Mouse (Mus musculus) kidney, adult 11 months (tissue): ENCODE measurements around the gene Mlf2.

ENCODE experiments used
- DNase-seq: peaks from one replicate; pipeline ENCODE4 v3.0.0; 2022

The Mlf2 gene

GRCm38 (mm10) chr6:124936681-124937080, 5.5 kb downstream of the Mlf2 start:
- DNase-seq, result no peak

DNA sequence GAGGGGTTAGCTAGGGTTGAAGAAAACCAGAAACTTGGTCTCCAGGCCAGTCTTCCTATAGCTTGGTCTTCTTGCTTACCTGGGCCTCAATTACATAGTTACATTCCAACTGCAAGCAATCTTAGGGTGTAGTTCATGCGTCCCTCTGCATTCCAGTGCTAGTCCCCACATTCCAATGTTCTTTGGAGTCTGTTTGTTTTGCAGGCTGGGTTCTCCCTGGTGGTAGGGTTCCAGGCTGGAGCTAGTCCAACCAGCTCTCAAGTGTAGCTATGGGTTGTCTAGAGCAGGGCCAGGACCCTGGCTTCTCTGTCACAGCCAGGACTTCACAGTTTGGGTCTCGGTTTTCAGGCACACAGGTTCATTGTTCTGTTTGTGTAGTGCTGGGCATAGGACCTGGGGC, 6.3 kb downstream of the Mlf2 start:
- DNase-seq, result no peak

GRCm38 (mm10) chr6:124938554-124938953, 7.4 kb downstream of the Mlf2 start:
- no peak for DNase-seq

DNA sequence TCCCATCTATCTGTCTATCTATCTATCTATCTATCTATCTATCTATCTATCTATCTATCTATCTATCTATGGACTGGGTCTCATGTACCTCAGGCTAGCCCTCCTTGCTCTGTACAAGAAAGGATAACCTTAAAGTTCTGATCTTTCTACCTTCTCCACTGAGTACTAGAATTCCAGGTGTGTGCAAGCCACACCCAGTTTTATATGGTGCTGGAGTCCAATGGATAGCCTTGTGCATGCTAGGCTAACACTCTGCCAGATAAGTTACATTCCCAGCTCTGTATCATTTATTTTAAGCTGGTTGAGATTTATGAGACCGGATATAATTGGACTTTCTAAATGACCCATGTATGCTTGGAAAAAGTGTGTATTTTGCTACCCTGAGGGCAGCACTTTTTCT, 10.5 kb downstream of the Mlf2 start:
- DNase-seq, result no peak

DNA sequence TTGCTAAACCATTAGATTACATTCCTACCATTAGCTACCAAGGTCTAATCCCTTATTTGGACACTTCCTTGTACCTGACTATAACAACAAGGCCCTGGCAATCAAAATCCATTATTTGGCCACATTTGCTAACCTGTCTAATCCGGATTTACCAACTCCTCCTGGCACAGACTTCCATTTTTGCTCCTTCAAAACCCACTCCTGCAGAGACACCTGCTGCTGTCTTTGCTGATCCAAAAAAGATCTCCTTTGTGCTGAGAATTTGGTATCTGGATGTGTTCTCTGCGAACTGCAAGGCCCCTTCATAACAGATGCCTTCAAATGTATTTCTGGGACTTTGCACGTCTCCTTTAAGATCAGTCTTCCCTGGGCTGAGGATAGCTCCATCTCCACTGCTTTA, 12.3 kb downstream of the Mlf2 start:
- DNase-seq, result no peak

DNA sequence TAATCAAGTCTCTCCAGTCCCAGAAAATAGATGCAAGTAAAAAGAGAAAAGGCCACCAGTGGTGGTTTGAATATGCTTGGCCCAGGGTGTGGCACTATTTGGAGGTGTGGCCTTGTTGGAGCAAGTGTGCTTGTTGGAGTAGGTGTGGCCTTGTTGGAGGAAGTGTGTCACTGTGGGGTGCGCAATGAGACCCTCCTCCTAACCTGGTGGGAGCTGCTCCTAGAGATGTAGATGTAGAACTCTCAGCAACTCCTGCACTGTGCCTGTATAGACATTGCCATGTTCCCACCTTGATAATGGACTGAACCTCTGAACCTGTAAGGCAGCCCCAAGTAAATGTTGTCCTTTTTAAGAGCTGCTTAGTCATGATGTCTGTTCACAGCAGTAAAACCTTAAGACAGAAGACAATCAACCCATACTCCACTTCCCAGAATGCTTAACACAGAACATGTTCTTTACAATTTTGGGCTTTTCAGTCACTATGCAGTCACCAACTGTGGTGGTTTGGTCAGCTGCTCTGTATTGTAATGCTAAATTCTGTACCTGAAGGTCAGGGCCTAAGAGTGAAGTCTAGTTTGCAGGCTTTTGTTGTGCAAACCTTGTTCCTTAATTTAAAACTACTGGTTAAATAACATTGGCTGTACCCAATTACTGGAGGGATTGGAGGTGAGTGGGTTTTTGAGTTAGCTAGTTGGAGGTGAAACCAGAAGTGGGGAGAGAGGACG, 23.0 kb downstream of the Mlf2 start:
- no peak for DNase-seq

GRCm38 (mm10) chr6:124955212-124955611, 24.0 kb downstream of the Mlf2 start:
- no peak for DNase-seq

DNA sequence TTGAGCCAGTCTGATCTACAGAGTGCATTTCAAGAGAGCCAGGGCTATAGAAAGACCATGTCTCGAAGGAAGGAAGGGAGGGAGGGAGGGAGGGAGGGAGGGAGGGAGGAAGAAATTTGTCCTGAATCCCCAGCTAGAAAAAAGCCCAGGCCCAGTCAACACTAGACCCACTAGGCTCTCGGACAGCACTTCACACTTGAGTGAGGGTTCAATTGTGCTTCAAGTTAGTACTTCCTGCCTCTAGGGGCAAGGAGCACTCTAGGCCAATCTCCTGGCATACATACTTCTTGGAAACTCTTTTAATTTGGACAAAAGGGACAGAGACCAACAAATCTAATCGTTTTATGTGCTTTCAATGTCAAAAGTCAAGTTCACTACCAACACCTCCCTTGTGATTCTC, 26.9 kb downstream of the Mlf2 start:
- DNase-seq, result no peak

DNA sequence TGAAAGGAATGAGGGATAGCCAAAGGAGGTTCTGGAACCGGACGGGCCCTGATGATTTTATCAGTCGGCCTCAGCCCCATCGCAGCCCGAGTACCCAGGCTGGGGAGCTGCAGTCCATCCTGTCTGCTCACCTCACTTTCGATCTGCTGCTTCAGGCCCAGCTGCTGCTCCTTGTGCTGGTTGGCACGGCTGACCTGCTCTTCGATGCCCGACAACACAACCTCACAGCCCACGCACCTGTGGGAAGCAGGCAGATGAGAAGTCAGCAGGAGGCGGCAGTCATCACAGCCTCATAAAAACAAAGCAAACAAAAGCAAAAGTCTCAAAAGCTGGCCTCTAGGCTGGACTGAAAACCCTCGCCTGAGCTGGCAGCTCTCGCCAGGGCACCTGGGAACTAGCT, 28.8 kb downstream of the Mlf2 start:
- DNase-seq, result no peak

GRCm38 (mm10) chr6:124961021-124961420, 29.8 kb downstream of the Mlf2 start:
- no peak for DNase-seq

- DNase-seq, result no peak
Observed at GRCm38 (mm10) chr6:124964638-124965037, 33.5 kb downstream of the Mlf2 start.

GRCm38 (mm10) chr6:124965088-124965719, 34.0 kb downstream of the Mlf2 start, which contains the start of gene Cops7a:
Gene Cops7a, minus strand, starts transcription at chr6:124965538.
- DNase-seq, result peak; percentile 92

DNA sequence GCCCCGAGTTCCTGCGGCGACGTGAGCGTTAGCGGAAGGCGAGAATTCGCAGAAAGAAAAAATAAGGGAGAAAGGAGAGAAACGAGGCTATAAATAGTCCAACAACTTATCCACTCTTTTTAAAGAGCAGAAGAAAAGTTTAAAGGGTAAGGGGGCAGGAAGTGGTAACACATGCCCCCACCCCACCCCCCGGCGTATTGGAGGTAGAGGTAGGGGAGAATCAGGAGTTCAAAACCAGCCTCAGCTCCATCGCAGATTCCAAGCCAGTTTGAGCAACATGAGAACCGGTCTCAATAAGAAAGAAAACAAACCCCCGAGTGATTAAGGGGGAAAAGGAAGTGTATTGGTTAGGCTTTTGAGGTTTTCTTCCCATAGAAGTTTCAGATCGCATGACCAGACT, 34.6 kb downstream of the Mlf2 start:
- DNase-seq, result no peak

DNA sequence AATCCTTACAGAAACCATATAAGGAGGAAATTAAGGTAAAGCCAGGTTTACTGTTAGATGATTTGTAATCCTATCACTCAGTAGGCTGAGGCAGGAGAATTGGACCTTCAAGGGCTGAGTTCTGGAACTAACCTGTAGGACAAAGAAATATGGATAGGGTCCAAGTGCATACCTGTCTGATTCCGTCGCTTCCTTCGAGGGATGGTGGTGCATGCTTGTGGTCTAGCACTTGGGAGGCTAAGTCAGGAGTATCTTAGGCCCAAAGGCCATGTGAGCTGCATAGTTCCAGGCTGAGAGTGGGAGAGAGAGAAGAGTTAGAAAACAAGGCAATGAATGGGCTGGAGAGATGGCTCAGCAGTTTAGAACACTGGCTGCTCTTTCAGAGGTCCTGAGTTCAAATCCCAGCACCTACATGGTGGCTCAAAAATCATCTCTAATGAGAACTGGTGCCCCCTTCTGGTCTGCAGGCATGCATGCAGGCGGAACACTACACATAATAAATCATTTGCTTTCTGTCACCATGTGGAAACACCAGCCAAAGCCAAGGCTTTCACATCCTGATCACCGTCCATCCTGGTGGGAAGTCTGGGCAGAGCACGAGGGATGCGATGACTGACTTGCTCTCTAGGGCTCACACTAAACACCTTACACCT, 35.4 kb downstream of the Mlf2 start:
- DNase-seq, result no peak

- peak; percentile 19 for DNase-seq
Observed at GRCm38 (mm10) chr6:124967766-124968165, 36.6 kb downstream of the Mlf2 start.
